Mouse (Mus musculus) G1E (cell line): ENCODE measurements around the gene Tspan13.

ENCODE experiments used
- CTCF ChIP-seq: IDR thresholded peaks from 2 replicates; pipeline ENCODE4 v1.5.1; 2012; ENCODE audit warnings: low read depth, low read length, inconsistent platforms, mixed read lengths
- GATA2 ChIP-seq: IDR thresholded peaks from 2 replicates; pipeline ENCODE4 v1.6.1; 2012; ENCODE audit warnings: low read depth, low read length, inconsistent platforms, borderline replicate concordance

DNA sequence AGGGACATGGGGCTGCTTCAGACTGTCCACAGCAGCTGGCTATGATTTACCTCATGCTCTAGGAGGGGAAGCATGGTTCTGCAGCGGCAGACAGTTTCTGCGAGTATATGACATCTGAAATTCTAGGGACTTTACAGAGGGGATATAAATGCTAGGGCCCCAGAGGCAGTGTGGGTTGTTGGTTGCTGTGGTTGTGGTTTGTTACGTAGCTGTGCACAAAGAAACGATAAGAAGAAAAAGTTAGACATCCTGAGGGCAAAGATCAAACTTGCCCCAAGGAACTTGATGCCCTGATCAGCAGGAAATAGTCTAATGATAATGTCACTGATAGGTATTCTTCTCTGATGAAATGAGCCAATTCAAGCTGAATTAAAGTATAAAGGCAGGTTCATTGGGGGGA is 22.7 kb downstream of the Tspan13 start:
- no peak for TF ChIP-seq GATA2
- TF ChIP-seq CTCF = no peak
